Mouse (Mus musculus) brain, embryonic 14.5 days (tissue): ENCODE results near the gene Arhgap18.

Source experiments
- CTCF ChIP-seq: fragments of 200-500 bp; IDR thresholded peaks from 2 replicates; pipeline ENCODE4 v1.5.1; 2012; ENCODE audit warnings: inconsistent platforms, mild to moderate bottlenecking, moderate library complexity, borderline replicate concordance; ENCODE audit not compliant: insufficient read depth, insufficient read length; ENCODE audit errors: extremely low read depth
- POLR2A ChIP-seq: fragments of 200-500 bp; IDR thresholded peaks from 2 replicates; pipeline ENCODE4 v1.6.1; 2012; ENCODE audit warnings: mild to moderate bottlenecking, inconsistent platforms, borderline replicate concordance; ENCODE audit not compliant: poor library complexity, insufficient read depth, insufficient read length, severe bottlenecking; ENCODE audit errors: extremely low read depth

GRCm38 (mm10) chr10:26797287-26797672 is 44.1 kb downstream of the Arhgap18 start:
- TF ChIP-seq CTCF (no peak), POLR2A (no peak)
